Mouse (Mus musculus): ENCODE results near the gene Cysrt1.
"Not testable (repeated sequence)": the region's sequence is repeated elsewhere in the genome, so short reads cannot be mapped to it uniquely, and the experiment has no call there.

The Cysrt1 gene

GRCm38 (mm10) chr2:25264851-25265250, 22.6 kb upstream of the Cysrt1 start:
- DNase-seq (ENCODE audit: low spot score) = no peak

DNA sequence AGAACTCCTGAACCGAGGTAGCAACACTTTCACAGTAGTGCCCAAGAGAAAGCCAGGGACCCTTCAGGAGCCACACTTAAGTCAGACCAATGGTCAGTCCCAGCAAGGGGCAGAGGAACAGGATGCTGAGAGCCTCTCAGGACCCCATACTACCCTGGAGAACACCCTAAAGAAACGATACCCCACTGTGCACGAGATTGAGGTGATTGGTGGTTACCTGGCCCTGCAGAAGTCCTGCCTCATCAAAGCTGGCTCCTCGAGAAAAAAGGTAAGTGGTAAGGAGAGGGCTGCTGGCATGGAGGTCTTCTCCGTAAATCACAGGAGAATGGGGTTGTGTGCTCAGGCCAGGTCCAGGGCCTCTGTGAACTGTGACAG, 22.0 kb upstream of the Cysrt1 start:
- no peak for DNase-seq (ENCODE audit: low spot score)

- no peak for DNase-seq (ENCODE audit: low spot score)
Observed at GRCm38 (mm10) chr2:25263623-25264285, 21.5 kb upstream of the Cysrt1 start.

GRCm38 (mm10) chr2:25262795-25263622, 20.8 kb upstream of the Cysrt1 start:
- DNase-seq (ENCODE audit: low spot score) = peak; percentile 67

DNA sequence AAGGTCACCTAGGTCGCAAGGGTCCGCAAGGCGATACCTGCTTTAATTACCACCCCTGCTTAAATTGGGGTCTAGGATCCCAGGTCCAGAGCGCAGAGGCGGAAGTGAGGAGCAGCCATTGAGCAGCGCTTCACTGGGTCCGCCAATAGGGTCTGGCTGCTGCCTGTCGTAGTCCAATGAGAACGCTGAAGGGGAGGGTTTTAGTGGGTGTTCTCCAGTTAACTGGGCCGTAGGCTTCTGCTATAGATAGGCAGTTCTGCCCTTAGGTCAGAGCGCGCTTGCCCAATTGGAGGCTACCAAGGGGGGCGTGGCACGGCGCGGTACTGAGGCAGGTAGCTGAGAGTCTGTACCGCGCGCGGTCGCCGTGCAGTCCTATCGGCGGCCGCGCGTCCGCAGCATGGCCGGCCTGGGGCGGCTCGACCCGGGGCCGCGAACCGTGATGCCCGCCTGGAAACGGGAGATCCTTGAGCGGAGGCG, 20.1 kb upstream of the Cysrt1 start, which contains the start of gene Tprn:
Tprn (plus strand) TSS at position 328 of the 477 bp plus-strand sequence.
- peak; percentile 96 for DNase-seq (ENCODE audit: low spot score)

DNA sequence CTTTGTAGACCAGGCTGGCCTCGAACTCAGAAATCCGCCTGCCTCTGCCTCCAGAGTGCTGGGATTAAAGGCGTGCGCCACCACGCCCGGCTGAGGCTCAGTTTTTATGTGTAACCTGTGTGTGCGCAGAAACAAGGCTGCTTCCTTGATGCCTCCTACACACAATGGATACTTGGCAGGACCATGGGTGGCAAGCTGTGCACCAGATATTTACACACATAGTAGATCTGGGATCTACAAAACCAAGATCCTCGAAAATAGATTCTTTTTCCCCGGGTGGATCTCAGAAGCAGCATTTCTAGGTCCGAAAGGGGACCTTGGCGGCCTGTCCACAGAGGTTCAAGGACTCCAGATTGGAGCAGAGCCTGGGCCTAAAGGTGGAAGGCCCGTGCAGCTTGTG, 19.6 kb upstream of the Cysrt1 start:
- DNase-seq (ENCODE audit: low spot score) = peak; percentile 56

GRCm38 (mm10) chr2:25258887-25259286, 16.6 kb upstream of the Cysrt1 start:
- DNase-seq (ENCODE audit: low spot score) = no peak

GRCm38 (mm10) chr2:25257250-25257649, 15.0 kb upstream of the Cysrt1 start:
- DNase-seq (ENCODE audit: low spot score) = not testable (repeated sequence)

DNA sequence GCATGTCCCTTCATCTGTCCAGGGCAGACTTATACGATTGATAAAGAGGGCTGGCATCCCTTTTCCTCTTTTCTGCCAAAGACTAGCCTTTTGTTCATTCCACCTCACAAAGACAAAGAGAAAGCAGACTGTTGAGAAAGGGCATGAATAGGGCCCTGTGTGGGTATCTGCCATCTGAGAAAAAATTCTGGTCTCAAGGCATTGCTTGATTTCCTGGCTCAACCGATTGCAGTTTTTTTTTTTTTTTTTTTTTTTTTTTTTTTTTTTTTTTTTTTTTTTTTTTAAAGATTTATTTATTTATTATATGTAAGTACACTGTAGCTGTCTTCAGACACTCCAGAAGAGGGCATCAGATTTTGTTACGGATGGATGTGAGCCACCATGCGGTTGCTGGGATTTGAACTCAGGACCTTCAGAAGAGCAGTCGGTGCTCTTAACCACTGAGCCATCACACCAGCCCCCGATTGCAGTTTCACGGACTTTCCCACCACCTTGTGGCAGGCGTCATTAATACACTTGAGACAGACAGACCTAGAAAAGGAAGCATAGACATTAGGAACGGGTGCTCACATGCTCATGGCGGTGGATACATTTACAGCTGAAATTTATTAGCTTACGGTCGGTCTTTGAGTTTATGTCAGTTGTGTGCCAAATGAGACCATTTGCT, 14.3 kb upstream of the Cysrt1 start:
- peak; percentile 80 for DNase-seq (ENCODE audit: low spot score)

DNA sequence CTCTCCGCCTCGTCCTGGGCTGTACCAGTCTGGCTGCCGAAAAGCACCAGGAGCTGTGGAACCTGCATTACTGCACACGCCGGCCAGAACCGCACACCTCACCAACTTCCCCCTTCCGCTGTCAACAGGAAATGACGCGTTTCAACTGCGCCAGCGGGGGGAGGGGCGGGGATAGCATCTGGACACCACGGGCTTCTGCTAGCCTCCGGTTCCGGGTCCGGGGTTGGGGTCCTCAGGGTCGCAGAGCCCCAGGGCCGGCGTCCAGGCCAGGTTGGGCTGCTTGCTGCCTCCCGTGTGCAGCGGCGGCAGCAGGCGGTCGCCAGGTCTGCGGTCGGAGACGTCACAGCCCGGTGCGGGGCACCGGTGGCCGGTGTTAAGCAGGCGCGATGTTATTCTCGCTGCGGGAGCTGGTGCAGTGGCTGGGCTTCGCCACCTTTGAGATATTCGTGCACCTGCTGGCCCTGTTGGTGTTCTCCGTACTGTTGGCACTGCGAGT, 13.1 kb upstream of the Cysrt1 start, which contains the start of gene Tmem203:
Tmem203 (plus strand) TSS at position 156 of the 496 bp plus-strand sequence.
- DNase-seq (ENCODE audit: low spot score) = peak; percentile 87

DNA sequence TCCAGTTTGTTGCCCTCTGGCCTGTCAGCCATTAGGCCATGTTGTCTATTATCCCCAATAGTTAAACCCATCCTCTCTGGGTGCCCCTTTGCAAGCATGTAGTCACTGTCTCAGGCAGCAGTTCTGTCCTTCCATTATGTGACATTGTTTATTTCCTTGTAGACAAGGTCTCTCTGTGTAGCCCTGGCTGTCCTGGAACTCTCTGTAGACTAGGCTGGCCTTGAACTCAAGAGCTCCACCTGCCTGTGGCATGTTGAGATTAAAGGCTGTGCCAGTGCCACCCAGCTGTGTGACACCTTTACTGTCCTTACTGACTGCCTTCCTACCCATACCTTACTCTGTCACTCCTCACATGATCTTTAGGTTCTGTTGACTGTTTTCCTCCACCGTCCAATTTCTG, 10.1 kb upstream of the Cysrt1 start:
- DNase-seq (ENCODE audit: low spot score) = no peak

DNA sequence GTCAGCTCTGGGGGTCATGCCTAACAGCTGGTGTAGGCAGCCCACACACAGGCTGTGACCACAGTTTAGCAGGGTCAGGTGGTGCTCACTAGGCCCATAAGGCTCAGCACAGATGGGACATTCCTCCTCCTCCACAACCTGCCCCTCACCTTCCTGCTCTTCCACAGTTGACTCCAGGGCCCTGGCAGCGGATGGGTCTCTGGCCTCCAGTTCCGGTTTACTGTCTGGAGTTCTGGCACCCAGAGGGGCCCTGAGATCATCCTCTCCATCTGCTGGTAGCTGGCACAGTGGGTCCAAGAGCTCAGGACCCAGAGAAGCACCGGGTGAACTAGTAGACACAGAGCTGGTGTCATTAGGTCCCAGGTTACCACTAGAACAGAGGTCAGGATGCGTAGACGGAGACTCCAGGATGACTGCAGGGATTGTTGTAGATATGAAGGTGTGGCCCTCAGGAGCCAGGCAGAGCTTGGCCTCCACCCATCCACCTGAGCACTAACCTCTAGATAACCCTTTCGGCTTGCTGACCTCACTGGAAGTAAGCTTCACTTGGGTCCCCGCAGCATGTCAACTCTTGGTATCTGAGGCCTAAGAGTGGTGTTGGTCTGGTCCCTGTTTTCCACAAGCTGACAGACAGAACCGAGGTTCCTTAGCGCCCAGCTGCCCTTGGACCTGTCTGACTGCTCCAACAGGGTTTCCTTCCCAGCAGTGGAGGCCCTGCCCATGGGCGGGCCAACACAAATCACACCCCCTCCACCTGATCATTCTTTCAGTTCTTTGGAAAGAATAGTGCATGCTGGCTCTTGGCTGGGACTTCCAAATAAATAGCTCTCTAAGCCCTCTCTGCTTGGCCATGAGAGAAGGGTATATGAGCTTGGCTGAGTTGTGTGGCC, 4.2 kb upstream of the Cysrt1 start, which contains the start of gene AL732309.1:
AL732309.1 (minus strand) TSS at position 681 of the 890 bp plus-strand sequence.
- DNase-seq (ENCODE audit: low spot score) = no peak

- DNase-seq (ENCODE audit: low spot score) = no peak
Observed at GRCm38 (mm10) chr2:25244144-25244543, 1.9 kb upstream of the Cysrt1 start.

DNA sequence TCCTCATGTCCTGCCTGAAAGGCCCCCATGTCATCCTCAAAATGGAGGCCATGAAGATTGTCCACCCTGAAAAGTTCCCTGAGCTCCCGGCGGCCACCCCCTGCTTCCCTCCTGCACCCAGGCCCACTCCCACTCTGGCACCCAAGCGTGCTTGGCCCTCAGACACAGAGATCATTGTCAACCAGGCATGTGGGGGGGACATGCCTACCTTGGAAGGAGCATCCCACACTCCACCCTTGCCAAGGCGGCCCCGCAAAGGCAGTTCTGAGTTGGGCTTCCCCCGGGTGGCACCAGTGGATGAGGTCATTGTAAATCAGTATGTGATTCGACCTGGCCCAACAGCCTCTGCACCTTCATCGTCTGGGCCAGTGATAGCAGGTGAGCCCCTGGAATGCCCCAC, 1.1 kb upstream of the Cysrt1 start:
- no peak for DNase-seq (ENCODE audit: low spot score)

- DNase-seq (ENCODE audit: low spot score) = no peak
Observed at GRCm38 (mm10) chr2:25241438-25241775, 845 bp downstream of the Cysrt1 start.

DNA sequence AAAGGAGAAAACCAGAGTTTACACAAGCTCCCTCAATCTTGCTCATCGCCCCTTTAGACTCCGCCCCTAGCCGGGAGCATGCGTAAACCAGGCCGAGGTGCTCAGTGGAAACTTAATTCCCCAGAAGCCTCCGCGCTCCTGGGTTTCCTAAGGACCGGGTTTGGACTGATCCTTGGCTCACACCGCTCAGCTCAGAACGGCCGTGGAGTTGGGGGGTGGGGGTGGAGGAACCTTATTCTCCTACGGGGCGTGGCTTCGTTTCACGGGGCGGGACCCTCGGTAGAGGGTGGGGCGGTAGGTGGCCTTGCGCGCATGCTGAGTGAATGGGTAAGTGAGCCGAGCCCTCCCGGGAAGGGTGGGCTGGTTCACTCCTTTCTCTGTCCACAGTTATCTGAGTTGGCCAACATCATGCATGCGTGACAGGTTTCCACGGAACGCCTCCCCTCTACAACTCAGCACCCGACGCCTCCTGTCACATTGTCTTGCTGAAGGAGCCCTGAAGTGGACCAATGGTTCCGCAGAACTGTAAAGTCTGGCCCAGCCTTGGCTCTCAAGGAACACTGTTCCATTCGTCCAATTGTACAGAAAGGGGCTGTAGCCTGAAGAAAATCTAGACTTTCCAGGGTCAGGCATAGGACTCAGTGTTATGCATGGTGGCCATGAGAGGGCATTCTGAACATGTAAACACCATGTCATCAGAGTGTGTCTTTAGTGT, 1.4 kb downstream of the Cysrt1 start:
- DNase-seq (ENCODE audit: low spot score) = peak; percentile 68

GRCm38 (mm10) chr2:25240310-25240709, 1.9 kb downstream of the Cysrt1 start:
- no peak for DNase-seq (ENCODE audit: low spot score)

DNA sequence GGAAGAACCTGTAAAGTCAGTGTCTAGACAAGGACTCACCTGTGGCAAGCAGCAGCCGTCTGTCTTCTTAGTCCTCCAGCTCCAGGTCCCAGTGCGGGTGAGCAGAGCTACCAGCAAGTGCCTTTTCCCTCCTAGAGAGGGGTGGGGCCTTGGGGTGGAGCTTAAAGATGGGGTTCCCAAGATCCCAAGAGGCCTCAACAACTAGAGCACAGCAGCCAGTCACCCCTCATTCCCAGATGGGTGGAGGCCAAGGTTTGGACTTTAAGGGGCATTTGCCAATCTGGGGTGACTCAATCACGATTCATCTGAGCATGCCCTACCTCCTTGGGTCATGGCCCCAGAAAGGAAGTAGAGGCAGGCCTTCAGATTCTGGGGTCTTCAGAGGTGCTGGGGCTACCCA, 2.5 kb downstream of the Cysrt1 start:
- no peak for DNase-seq (ENCODE audit: low spot score)

- no peak for DNase-seq (ENCODE audit: low spot score)
Observed at GRCm38 (mm10) chr2:25238106-25238505, 4.1 kb downstream of the Cysrt1 start.

DNA sequence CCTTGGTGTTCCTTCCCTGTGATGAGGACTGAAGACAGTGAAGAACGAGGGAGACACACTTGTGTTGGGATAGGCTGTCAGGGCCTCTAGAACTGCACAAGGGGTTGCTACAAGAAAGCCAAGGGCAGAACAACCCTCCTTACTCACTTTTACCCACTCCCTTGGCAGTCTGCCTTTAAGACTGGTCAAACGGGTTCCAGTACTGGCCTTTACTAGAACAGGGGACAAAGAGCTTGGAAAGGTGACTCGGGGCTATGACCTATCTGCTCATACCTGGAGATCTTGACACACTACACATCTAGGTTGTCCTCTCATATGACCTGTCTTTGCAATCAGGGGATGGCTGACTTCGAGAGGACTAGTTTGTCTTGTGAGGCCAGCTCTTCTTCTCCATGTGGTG, 4.7 kb downstream of the Cysrt1 start:
- DNase-seq (ENCODE audit: low spot score) = no peak

DNA sequence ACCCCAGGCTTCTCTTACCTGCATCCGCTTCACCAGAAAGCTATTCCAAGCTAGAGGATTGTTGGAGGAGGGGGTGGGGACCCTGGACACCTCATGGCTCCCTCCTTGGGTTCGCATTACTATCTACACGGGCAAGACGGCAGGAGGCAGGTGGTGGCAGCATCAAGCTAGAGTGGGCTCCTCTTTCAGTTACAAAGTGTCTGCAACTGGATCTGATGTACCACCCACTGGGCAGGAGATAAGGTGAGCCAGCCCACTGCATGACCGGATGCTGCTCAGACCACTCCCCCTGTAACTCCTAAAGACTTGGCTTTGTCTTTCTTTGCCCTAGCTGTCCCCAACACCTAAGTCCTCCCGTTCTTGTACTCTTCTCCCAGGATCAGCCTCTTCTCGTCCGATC, 5.6 kb downstream of the Cysrt1 start, which contains the start of gene Rnf224:
Rnf224 (minus strand) TSS at position 174 of the 400 bp plus-strand sequence.
- DNase-seq (ENCODE audit: low spot score) = no peak

All from MN1 (cell line).